Mouse (Mus musculus) midbrain, embryonic 12.5 days (tissue): ENCODE results near the gene Edem3. TPM values are rescaled to one million over a fixed set of nuclear protein-coding genes. Genes with fewer than 3 reads are reported as not detected.

ENCODE experiments used
- ATAC-seq: fragments of 200-750 bp; cut with Nextera tagmentation; 2 replicates; pipeline ENCODE4 v1.8.0; 2017; ENCODE audit warnings: low read depth, moderate TSS enrichment, moderate library complexity; ENCODE audit not compliant: low FRiP score
- H3K27ac ChIP-seq: fragments of 300-500 bp; sonication (generic); replicated peaks from 2 replicates; pipeline ENCODE4 v1.5.1; 2016; ENCODE audit warnings: mild to moderate bottlenecking
- H3K27me3 ChIP-seq: fragments of 300-500 bp; sonication (generic); 2 replicates; pipeline ENCODE4 v1.6.1; 2016; ENCODE audit warnings: mild to moderate bottlenecking
- H3K36me3 ChIP-seq: fragments of 300-500 bp; sonication (generic); 2 replicates; pipeline ENCODE4 v1.6.1; 2016
- H3K4me1 ChIP-seq: fragments of 300-500 bp; sonication (generic); 2 replicates; pipeline ENCODE4 v1.6.1; 2016
- H3K4me2 ChIP-seq: fragments of 300-500 bp; sonication (generic); replicated peaks from 2 replicates; pipeline ENCODE4 v1.6.1; 2016; ENCODE audit warnings: mild to moderate bottlenecking, moderate library complexity
- H3K4me3 ChIP-seq: fragments of 300-500 bp; sonication (generic); 2 replicates; pipeline ENCODE4 v1.5.1; 2016; ENCODE audit warnings: mild to moderate bottlenecking
- H3K9ac ChIP-seq: fragments of 300-500 bp; sonication (generic); replicated peaks from 2 replicates; pipeline ENCODE4 v1.6.1; 2016; ENCODE audit warnings: mild to moderate bottlenecking, moderate library complexity
- H3K9me3 ChIP-seq: fragments of 300-500 bp; sonication (generic); 2 replicates; pipeline ENCODE4 v1.6.1; 2016; ENCODE audit warnings: mild to moderate bottlenecking
- WGBS: fragments of 180-500 bp; shearing (Covaris S2); methylation state at CpG from one replicate; pipeline ENCODE4 v1.1.7; 2016; 5-methylcytosine and 5-hydroxymethylcytosine counted together
- polyA plus RNA-seq: library from polyadenylated mRNA; unstranded; fragments of >200 nt; fragmentation: Nextera tagmentation; extraction: Ambion mirVana; gene quantifications from 2 replicates; pipeline ENCODE4 v1.2.1, GENCODE M21; 2016

Gene Edem3
- 26.6 and 29.2 TPM in 2 replicates for polyA plus RNA-seq

DNA sequence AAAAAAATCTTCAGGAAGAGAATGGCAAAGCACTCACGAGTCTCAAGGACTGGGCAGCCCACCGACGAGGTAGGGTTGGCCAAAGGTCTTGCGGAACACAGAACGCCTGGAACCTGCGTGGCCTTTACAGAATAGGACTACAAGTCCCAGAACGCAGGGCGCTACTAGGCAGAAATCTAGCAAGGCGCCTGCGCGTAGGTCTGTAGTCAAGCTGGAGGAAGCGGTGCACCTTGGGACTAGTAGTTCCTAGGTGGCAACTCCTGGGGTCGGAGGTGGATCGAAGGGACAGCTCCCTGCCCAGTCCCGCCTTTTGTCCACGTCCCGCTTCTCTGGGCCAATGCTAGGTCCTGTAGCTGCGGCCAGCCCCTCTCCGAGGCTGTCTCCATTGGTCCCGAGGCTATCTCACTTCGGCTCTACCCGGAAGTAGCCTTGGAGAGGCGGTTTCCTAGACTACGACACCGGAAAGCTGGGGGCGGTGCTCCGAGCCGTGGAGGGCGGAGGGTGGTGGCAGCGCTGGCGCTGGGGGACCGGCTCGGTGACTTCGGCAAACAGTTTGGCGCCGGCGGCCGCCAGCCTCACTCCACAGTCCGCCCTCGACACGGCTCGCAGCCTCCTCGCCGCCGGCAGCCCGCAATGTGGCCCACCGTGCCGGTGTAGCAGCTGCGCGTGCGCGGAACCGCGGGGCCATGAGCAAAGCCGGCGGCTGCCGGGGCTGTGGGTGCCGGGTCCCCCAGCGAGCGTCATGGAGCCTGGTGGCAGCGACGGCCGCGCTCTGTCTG, at the start of gene Edem3:
Edem3 (plus strand) TSS at position 491 of the 779 bp plus-strand sequence.
- Histone ChIP-seq H3K4me3 (peak within 1 kb of the TSS; percentile 93), H3K4me2 (peak within 1 kb of the TSS; percentile 97), H3K27ac (peak within 1 kb of the TSS; percentile 91), H3K36me3 (no peaks in the 10 kb centered on the region), H3K9ac (peak within 1 kb of the TSS; percentile 82), H3K9me3 (no peaks in the 10 kb centered on the region), H3K27me3 (no peaks in the 10 kb centered on the region), H3K4me1 (peaks cover 19% of the 10 kb centered on the region)
- ATAC-seq = peak; percentile 99
- under 1% methylated on average over 64 of the region's 64 CpGs for WGBS

DNA sequence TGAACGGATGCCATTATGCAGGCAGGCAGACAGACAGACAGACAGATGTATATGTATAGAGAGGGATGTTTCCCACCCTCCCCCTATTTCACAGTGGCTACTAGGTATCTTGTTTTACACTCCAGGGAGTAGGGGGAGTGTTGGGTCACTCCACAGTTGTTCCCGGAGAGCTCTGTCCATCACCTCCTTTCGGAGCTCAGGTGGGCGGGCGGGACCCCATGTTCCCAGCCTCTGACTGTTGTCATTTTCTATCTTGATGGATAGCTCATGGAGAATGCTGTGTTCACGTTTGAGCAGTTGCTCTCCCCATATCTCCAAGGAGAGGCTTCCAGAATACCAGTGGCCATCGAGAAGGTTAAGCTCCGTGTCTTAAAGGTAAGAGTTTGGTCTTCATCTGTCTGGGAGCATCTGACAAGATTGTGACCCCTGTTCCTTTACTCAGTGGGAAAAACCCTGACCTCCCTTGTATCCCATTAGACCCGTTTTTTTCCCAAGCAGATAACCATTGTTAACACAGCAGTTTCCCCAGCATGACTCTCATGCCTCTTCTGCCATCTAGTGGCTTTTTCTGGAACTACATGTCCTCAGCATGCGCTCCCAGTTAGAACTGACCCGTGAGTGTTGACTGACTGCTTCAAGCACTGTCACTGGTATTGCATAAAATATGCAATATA, 49.3 kb upstream of the Edem3 start:
- Histone ChIP-seq H3K27ac (no peak overlapping the region), H3K4me1 (0 out of 2 replicates have a peak, but pooled peaks cover 4% of the 10 kb centered on the region), H3K4me3 (no peak overlapping the region), H3K4me2 (no peak overlapping the region), H3K9me3 (no peaks in the 10 kb centered on the region), H3K27me3 (0 out of 2 replicates have a peak, but pooled peaks cover 4% of the 10 kb centered on the region), H3K36me3 (no peaks in the 10 kb centered on the region), H3K9ac (0 out of 2 replicates have a peak overlapping the region, but pooled peaks have one; percentile 11)
- ATAC-seq = peak; percentile 81
- 47% methylated on average over 11 of the region's 11 CpGs for WGBS

DNA sequence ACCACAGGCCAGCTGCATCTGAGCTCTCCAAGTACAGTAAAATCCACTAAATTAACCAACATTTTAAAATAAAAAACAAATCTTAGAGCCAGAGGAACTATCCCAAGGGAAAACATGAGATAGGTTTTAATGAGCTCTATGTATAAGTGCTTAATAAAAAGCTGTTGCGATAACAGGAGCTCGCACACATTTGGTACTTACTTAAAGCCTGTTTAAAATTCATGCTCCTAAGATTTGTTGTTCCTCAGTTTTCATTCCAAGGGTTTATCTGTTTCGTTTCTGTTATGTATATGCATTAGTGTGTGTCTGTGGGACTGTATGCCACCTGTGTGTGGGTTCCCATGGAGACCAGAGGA, 48.8 kb upstream of the Edem3 start:
- H3K9ac ChIP-seq = no peak overlapping the region
- 0 out of 2 replicates have a peak, but pooled peaks have one; percentile 51 for ATAC-seq
- no peak overlapping the region for H3K4me3 ChIP-seq
- WGBS = 79% methylated on average over 3 of the region's 3 CpGs
- no peak overlapping the region for H3K27ac ChIP-seq
- H3K4me1 ChIP-seq = 0 out of 2 replicates have a peak, but pooled peaks cover 4% of the 10 kb centered on the region
- 0 out of 2 replicates have a peak, but pooled peaks cover 4% of the 10 kb centered on the region for H3K27me3 ChIP-seq
- H3K36me3 ChIP-seq = no peaks in the 10 kb centered on the region
- no peaks in the 10 kb centered on the region for H3K9me3 ChIP-seq
- H3K4me2 ChIP-seq = no peak overlapping the region

DNA sequence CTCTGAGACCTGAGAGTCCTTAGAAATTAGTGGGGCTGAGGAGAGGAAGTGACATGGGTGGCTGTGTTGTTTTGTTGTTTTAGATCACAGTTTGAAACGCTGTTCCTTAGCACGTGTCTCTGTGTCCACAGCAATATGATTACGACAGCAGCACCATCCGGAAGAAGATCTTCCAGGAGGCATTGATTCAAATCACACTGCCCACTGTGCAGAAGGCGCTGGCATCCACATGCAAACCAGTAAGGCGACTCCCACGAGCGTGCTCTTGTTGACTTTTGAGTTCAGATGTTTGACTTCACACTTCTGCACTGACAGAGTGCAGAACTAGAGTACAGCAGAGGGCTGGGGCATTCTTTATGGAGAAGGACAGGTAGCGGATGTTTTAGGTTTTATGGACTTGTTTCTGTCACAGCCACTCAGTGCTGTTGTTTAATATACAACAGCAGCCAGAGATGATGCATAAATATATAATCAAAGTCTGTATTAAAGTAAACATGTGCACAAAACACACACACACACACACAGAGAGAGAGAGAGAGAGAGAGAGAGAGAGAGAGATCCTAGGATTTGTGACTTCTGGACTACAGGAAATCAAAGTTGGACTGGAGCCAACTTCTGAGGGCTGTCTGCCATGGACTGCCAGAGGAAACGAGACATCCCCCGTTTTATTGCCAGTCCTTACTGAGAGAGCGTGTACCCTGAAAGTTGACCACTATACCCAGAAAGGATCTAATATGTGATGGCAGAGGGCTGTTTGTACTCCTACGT, 46.0 kb upstream of the Edem3 start:
- H3K27ac ChIP-seq = no peak overlapping the region
- no peak overlapping the region for H3K4me3 ChIP-seq
- no peak overlapping the region for H3K4me2 ChIP-seq
- 0 out of 2 replicates have a peak, but pooled peaks cover 4% of the 10 kb centered on the region for H3K4me1 ChIP-seq
- no peaks in the 10 kb centered on the region for H3K36me3 ChIP-seq
- 0 out of 2 replicates have a peak, but pooled peaks cover 4% of the 10 kb centered on the region for H3K27me3 ChIP-seq
- ATAC-seq = no peak
- WGBS = 81% methylated on average over 13 of the region's 13 CpGs
- no peak overlapping the region for H3K9ac ChIP-seq
- no peaks in the 10 kb centered on the region for H3K9me3 ChIP-seq

DNA sequence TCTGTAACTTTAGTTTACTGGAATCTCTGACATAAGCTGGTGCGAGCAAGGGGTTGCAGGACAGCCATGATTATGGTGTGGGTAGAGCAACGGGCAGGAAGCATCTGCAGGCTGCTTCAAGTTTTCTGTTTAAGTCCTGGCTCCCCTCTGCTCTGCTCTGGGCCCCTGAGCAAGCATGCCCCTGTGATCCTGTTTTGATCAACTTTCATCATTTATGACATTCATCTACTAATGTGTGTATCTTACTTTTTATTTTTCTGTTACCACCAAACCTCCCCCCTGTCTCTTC, 45.5 kb upstream of the Edem3 start:
- H3K36me3 ChIP-seq = no peaks in the 10 kb centered on the region
- no peak overlapping the region for H3K4me2 ChIP-seq
- H3K27ac ChIP-seq = no peak overlapping the region
- no peak overlapping the region for H3K9ac ChIP-seq
- 0 out of 2 replicates have a peak, but pooled peaks cover 4% of the 10 kb centered on the region for H3K27me3 ChIP-seq
- 0 out of 2 replicates have a peak, but pooled peaks cover 4% of the 10 kb centered on the region for H3K4me1 ChIP-seq
- ATAC-seq = no peak
- 77% methylated on average over 2 of the region's 2 CpGs for WGBS
- H3K4me3 ChIP-seq = no peak overlapping the region
- no peaks in the 10 kb centered on the region for H3K9me3 ChIP-seq

DNA sequence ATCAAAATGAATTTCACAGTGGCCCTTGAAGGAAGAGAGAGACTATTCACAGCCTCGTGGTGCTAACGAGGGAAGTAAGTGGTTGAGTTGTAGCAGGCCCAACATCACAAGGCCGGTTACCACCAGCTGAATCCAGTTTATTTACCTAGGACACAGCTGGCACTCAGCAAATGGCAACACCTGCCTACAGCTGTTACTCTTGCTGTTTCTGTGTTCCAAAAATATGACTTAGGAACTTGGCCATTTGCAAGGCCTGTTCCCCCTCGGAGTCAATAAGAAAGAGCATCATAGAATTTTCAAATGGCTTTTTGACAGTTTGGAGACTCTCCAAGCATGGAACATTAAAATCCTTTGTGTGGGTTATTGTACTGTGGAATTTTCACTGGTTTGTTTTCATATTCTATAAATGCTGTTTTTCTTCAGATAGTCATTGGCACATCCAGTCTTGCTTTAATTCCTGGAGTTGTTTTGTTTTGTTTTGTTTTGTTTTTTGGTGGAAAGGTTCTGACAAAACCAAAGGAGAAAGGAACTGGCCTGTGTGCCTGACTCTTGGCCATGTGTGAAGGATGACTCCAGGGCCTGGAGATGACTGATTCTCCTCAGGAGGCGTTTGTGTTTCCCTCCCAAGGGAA, 44.6 kb upstream of the Edem3 start:
- 75% methylated on average over 5 of the region's 5 CpGs for WGBS
- 0 out of 2 replicates have a peak, but pooled peaks cover 4% of the 10 kb centered on the region for H3K27me3 ChIP-seq
- no peak overlapping the region for H3K4me3 ChIP-seq
- no peak overlapping the region for H3K4me2 ChIP-seq
- H3K27ac ChIP-seq = no peak overlapping the region
- H3K36me3 ChIP-seq = no peaks in the 10 kb centered on the region
- H3K4me1 ChIP-seq = 0 out of 2 replicates have a peak, but pooled peaks cover 4% of the 10 kb centered on the region
- no peak for ATAC-seq
- no peak overlapping the region for H3K9ac ChIP-seq
- H3K9me3 ChIP-seq = no peaks in the 10 kb centered on the region

DNA sequence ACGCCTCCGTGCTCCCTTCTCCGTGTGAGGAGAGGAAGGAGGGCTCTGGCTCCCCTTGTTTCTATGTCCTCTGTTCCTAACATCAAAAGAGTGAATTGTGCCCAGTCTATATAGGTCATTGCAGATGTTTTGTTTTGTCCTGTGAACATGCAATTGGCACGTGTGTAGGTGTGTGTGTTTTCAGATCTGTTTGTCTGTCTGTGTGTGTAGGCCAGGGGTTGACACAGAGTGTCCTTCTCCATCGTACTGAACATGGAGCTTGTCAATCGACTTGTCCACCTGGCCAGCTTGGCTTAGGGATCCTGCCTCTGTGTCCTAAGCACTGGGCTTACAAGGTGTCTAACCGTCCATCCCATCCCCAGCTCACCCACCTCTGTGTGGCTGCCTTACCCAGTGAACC, 44.1 kb upstream of the Edem3 start:
- no peak for ATAC-seq
- no peaks in the 10 kb centered on the region for H3K9me3 ChIP-seq
- WGBS = 73% methylated on average over 7 of the region's 7 CpGs
- no peaks in the 10 kb centered on the region for H3K4me1 ChIP-seq
- H3K9ac ChIP-seq = no peak overlapping the region
- 0 out of 2 replicates have a peak, but pooled peaks cover 4% of the 10 kb centered on the region for H3K27me3 ChIP-seq
- H3K36me3 ChIP-seq = no peaks in the 10 kb centered on the region
- H3K4me3 ChIP-seq = no peak overlapping the region
- no peak overlapping the region for H3K27ac ChIP-seq
- no peak overlapping the region for H3K4me2 ChIP-seq

DNA sequence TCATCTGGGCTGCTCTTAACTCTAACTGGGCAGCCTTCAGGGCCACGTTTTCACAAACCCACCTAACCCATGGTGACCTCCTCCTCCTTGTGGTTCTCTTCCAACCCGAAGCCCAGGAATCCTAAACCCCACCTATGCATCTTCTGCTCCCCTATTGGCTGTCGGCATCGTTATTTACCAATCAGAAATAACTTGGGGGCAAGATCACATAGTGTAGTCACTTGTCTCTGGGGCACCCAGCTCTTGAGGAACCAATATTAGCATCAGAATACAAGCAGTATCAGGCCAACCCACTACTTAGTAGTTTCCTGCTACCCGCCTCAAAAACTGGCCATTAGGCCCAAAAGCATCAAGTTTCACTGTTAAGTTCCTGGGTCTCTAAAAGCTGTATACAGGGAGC, 42.5 kb upstream of the Edem3 start:
- Histone ChIP-seq H3K36me3 (no peaks in the 10 kb centered on the region), H3K27me3 (no peaks in the 10 kb centered on the region), H3K4me1 (no peaks in the 10 kb centered on the region; the same call in 1 of the 2 replicates), H3K9ac (no peak overlapping the region), H3K9me3 (no peaks in the 10 kb centered on the region), H3K4me2 (no peak overlapping the region), H3K27ac (no peak overlapping the region), H3K4me3 (no peak overlapping the region)
- WGBS = 43% methylated on average over 5 of the region's 5 CpGs
- no peak for ATAC-seq

DNA sequence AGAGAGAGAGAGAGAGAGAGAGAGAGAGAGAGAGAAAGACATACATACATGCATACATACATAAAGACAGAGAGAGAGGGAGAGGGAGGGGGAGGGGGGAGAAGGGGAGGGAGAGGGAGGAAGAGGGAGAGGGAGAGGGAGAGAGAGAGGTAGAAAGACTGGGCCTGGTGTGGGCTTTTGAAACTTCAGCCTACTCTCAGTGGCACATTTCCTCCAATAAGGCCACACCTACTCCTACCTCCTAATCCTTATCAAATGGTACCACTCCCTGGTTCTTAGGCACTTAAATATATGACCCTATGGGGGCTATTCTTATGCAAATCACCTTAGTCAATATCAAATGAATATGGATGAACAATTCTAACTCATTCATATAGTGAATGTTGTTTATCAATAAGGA, 41.5 kb upstream of the Edem3 start:
- Histone ChIP-seq H3K4me2 (no peak overlapping the region), H3K9me3 (no peaks in the 10 kb centered on the region), H3K9ac (no peak overlapping the region), H3K4me1 (no peaks in the 10 kb centered on the region; the same call in 1 of the 2 replicates), H3K27ac (no peak overlapping the region), H3K27me3 (no peaks in the 10 kb centered on the region), H3K36me3 (no peaks in the 10 kb centered on the region), H3K4me3 (no peak overlapping the region)
- no peak for ATAC-seq

DNA sequence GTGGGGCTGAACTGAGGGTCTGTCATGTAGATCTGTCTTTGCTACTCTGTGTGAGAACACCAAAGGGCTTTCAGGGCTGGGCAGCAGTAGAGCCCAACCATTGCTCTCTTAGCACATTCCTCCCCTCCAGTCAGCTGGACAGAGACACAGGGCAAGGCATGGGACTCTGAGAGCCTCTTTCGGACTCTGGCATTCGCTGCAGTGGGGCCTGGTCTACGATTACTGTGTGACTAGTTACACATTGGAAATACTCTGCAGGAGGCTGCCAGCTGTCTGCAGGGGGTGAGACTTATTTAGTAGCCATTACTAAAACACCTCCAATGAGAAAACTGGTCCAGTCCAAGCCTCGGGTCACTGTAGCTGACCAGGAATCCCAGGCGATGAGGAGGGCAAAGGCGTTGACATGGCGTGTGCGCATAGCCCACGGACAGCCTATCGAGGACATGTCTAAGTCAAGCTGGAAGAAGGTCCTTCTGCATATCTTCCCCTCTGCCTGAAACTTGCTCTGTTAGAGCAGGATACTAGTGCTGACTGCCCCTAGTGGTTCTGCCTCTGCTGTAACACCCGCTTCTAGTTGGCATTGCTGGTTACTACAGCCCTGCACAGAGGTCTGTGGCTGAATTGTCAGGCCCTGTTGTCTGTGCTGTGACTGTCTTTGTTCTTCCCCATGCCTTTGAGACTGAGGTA, 39.0 kb upstream of the Edem3 start:
- no peak overlapping the region for H3K27ac ChIP-seq
- no peak overlapping the region for H3K4me2 ChIP-seq
- WGBS = 79% methylated on average over 11 of the region's 11 CpGs
- no peaks in the 10 kb centered on the region for H3K27me3 ChIP-seq
- ATAC-seq = no peak
- no peaks in the 10 kb centered on the region; the same call in 1 of the 2 replicates for H3K4me1 ChIP-seq
- H3K9ac ChIP-seq = no peak overlapping the region
- H3K4me3 ChIP-seq = no peak overlapping the region
- no peaks in the 10 kb centered on the region for H3K36me3 ChIP-seq
- H3K9me3 ChIP-seq = no peaks in the 10 kb centered on the region

DNA sequence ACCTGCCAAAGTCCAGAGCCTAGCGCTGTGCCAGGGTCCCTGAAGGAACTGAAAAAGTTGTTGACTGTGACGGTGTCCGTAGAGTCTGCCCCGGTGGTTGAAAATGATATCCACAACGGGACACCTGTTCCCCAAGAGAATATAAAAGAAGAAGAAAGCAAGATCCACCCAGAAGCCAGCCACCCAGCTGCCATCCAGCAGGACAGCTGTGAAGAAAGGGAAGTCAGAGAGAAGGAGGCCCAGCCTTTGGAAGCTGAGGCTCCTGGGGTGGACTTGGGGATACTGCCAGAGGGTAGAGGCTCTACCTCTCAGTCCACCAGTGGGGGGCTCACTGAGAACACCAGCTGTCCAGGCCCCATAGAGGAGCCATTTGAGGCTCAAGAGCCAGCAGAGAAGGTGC, 37.5 kb upstream of the Edem3 start:
- no peak for ATAC-seq
- WGBS = 90% methylated on average over 5 of the region's 5 CpGs
- H3K27me3 ChIP-seq = no peaks in the 10 kb centered on the region

More for the DNA sequence above, 37.5 kb upstream of the Edem3 start:
- Histone ChIP-seq H3K9me3 (no peaks in the 10 kb centered on the region), H3K9ac (no peak overlapping the region), H3K4me2 (no peak overlapping the region), H3K4me1 (no peaks in the 10 kb centered on the region; the same call in 1 of the 2 replicates), H3K27ac (no peak overlapping the region), H3K36me3 (no peaks in the 10 kb centered on the region), H3K4me3 (no peak overlapping the region)
